Mouse (Mus musculus): ENCODE measurements around the gene Ifnar2.
A peak's percentile ranks its signal among the peaks of the same experiment; 100 is the strongest.

Gene Ifnar2

GRCm38 (mm10) chr16:91372577-91373472, at the start of gene Ifnar2:
Gene Ifnar2 (plus strand): TSS chr16:91372783.
- DNase-seq (ENCODE audit: low spot score in 2 of 2) = peak; percentile 73 to 77

- no peak for DNase-seq (ENCODE audit: low spot score in 2 of 2)
Measured at GRCm38 (mm10) chr16:91327605-91328004, 45.0 kb upstream of the Ifnar2 start.

GRCm38 (mm10) chr16:91328922-91329321, 43.7 kb upstream of the Ifnar2 start:
- DNase-seq (ENCODE audit: low spot score in 2 of 2) = no peak

GRCm38 (mm10) chr16:91330496-91330895, 42.1 kb upstream of the Ifnar2 start:
- no peak for DNase-seq (ENCODE audit: low spot score in 2 of 2)

GRCm38 (mm10) chr16:91331153-91331552, 41.4 kb upstream of the Ifnar2 start:
- no peak for DNase-seq (ENCODE audit: low spot score in 2 of 2)

- DNase-seq (ENCODE audit: low spot score in 2 of 2) = no peak
Measured at GRCm38 (mm10) chr16:91332880-91333279, 39.7 kb upstream of the Ifnar2 start.

GRCm38 (mm10) chr16:91334190-91334893, 38.2 kb upstream of the Ifnar2 start:
- no peak for DNase-seq (ENCODE audit: low spot score in 2 of 2)

- no peak for DNase-seq (ENCODE audit: low spot score in 2 of 2)
Measured at GRCm38 (mm10) chr16:91336753-91337152, 35.8 kb upstream of the Ifnar2 start.

GRCm38 (mm10) chr16:91337480-91337879, 35.1 kb upstream of the Ifnar2 start:
- no peak for DNase-seq (ENCODE audit: low spot score in 2 of 2)

- no peak for DNase-seq (ENCODE audit: low spot score in 2 of 2)
Measured at GRCm38 (mm10) chr16:91346491-91346890, 26.1 kb upstream of the Ifnar2 start.

GRCm38 (mm10) chr16:91347491-91348263, 24.9 kb upstream of the Ifnar2 start:
- DNase-seq (ENCODE audit: low spot score in 2 of 2) = no peak

GRCm38 (mm10) chr16:91348264-91348565, 24.4 kb upstream of the Ifnar2 start:
- DNase-seq (ENCODE audit: low spot score in 2 of 2) = no peak

GRCm38 (mm10) chr16:91348588-91349330, 23.8 kb upstream of the Ifnar2 start:
- DNase-seq (ENCODE audit: low spot score in 2 of 2) = peak in 1 of 2 experiments; percentile 13

- peak; percentile 79 to 87 for DNase-seq (ENCODE audit: low spot score in 2 of 2)
Measured at GRCm38 (mm10) chr16:91352084-91352562, 20.5 kb upstream of the Ifnar2 start.

- DNase-seq (ENCODE audit: low spot score in 2 of 2) = no peak
Measured at GRCm38 (mm10) chr16:91352749-91353148, 19.8 kb upstream of the Ifnar2 start.

- DNase-seq (ENCODE audit: low spot score in 2 of 2) = no peak
Measured at GRCm38 (mm10) chr16:91353177-91353576, 19.4 kb upstream of the Ifnar2 start.

GRCm38 (mm10) chr16:91353638-91354037, 18.9 kb upstream of the Ifnar2 start:
- DNase-seq (ENCODE audit: low spot score in 2 of 2) = no peak

GRCm38 (mm10) chr16:91354599-91354998, 18.0 kb upstream of the Ifnar2 start:
- no peak for DNase-seq (ENCODE audit: low spot score in 2 of 2)

GRCm38 (mm10) chr16:91355160-91355559, 17.4 kb upstream of the Ifnar2 start:
- no peak for DNase-seq (ENCODE audit: low spot score in 2 of 2)

GRCm38 (mm10) chr16:91356760-91357525, 15.6 kb upstream of the Ifnar2 start:
- DNase-seq (ENCODE audit: low spot score in 2 of 2) = no peak

GRCm38 (mm10) chr16:91357526-91357900, 15.1 kb upstream of the Ifnar2 start:
- no peak for DNase-seq (ENCODE audit: low spot score in 2 of 2)
